Mouse (Mus musculus): ENCODE measurements at regions not wholly inside any gene's neighbourhood (a gene's known extent, or its start where the extent isn't known, plus 50 kb on each side); places are given as distances from the start of the nearest gene placed in this dataset.

GRCm38 (mm10) chr7:136308765-136309164 is 585.6 kb upstream of the Mgmt start:
- TF ChIP-seq TAL1 (IDR thresholded peaks at IDR 0.05; ENCODE audit: low read length) (no peak), GATA1 (IDR thresholded peaks at IDR 0.05; ENCODE audit: low read length) (no peak)
